Mouse (Mus musculus): ENCODE results near the gene Ankzf1. TPM values are rescaled to one million over a fixed set of nuclear protein-coding genes. Genes with fewer than 3 reads are reported as not detected.

Gene Ankzf1
- polyA plus RNA-seq (2014; fragmentation: Nextera tagmentation; extraction: Ambion mirVana) = 16.8 and 21.8 TPM in 2 replicates

GRCm38 (mm10) chr1:75191622-75192402 is at the start of gene Ankzf1, which contains the start of gene Atg9a:
Gene Ankzf1, plus strand, starts transcription at chr1:75192151.
Gene Atg9a, minus strand, starts transcription at chr1:75192196.
- Histone ChIP-seq H3K36me3 (ENCODE audit: control insufficient read depth, insufficient read depth, low read length) (peaks cover 44% of the 10 kb centered on the region), H3K27ac (replicated peaks; ENCODE audit: low read depth, low read length) (peak within 1 kb of the TSS; percentile 94), H3K4me1 (ENCODE audit: control insufficient read depth, insufficient read depth, low read length) (peaks cover 17% of the 10 kb centered on the region), H3K4me3 (ENCODE audit: low read depth, low read length) (peak within 1 kb of the TSS; percentile 77), H3K4me2 (ENCODE audit: low read depth, low read length) (peak within 1 kb of the TSS; percentile 91), H3K27me3 (replicated peaks; ENCODE audit: control insufficient read depth, insufficient read depth, low read length) (no peaks in the 10 kb centered on the region), H3K9me3 (ENCODE audit: control insufficient read depth, low read length) (no peaks in the 10 kb centered on the region), H3K9ac (ENCODE audit: low read depth, low read length) (peak within 1 kb of the TSS; percentile 90)
- ATAC-seq (ENCODE audit: low read depth) = peak; percentile 100
- peak; percentile 99 for DNase-seq (ENCODE audit: low spot score)
- WGBS = 0% methylated on average over 32 of the region's 56 CpGs

GRCm38 (mm10) chr1:75142301-75143261 is 49.4 kb upstream of the Ankzf1 start, which contains the start of the genes Cnppd1 and Retreg2:
Gene Cnppd1, minus strand, starts transcription at chr1:75142711.
Gene Retreg2, plus strand, starts transcription at chr1:75142778.
- Histone ChIP-seq H3K36me3 (ENCODE audit: control insufficient read depth, insufficient read depth, low read length) (peaks cover 62% of the 10 kb centered on the region), H3K9me3 (ENCODE audit: control insufficient read depth, low read length) (no peaks in the 10 kb centered on the region), H3K9ac (ENCODE audit: low read depth, low read length) (peak within 1 kb of the TSS; percentile 93), H3K4me3 (ENCODE audit: low read depth, low read length) (peak within 1 kb of the TSS; percentile 93), H3K4me1 (ENCODE audit: control insufficient read depth, insufficient read depth, low read length) (peaks cover 16% of the 10 kb centered on the region), H3K27me3 (replicated peaks; ENCODE audit: control insufficient read depth, insufficient read depth, low read length) (no peaks in the 10 kb centered on the region), H3K4me2 (ENCODE audit: low read depth, low read length) (peak within 1 kb of the TSS; percentile 96), H3K27ac (replicated peaks; ENCODE audit: low read depth, low read length) (peak within 1 kb of the TSS; percentile 92)
- DNase-seq (ENCODE audit: low spot score) = peak; percentile 97
- WGBS = 0% methylated on average over 34 of the region's 91 CpGs
- ATAC-seq (ENCODE audit: low read depth) = peak; percentile 89

GRCm38 (mm10) chr1:75145589-75145988 is 46.4 kb upstream of the Ankzf1 start:
- H3K9ac ChIP-seq (ENCODE audit: low read depth, low read length) = no peak overlapping the region
- peaks cover 54% of the 10 kb centered on the region for H3K36me3 ChIP-seq (ENCODE audit: control insufficient read depth, insufficient read depth, low read length)
- no peak overlapping the region for H3K4me2 ChIP-seq (ENCODE audit: low read depth, low read length)
- ATAC-seq (ENCODE audit: low read depth) (no peak), DNase-seq (ENCODE audit: low spot score) (no peak)
- no peak overlapping the region for H3K27ac ChIP-seq (replicated peaks; ENCODE audit: low read depth, low read length)
- no peak overlapping the region for H3K4me3 ChIP-seq (ENCODE audit: low read depth, low read length)
- no peaks in the 10 kb centered on the region for H3K9me3 ChIP-seq (ENCODE audit: control insufficient read depth, low read length)
- H3K27me3 ChIP-seq (replicated peaks; ENCODE audit: control insufficient read depth, insufficient read depth, low read length) = no peaks in the 10 kb centered on the region
- 92% methylated on average over 3 of the region's 3 CpGs for WGBS
- peaks cover 13% of the 10 kb centered on the region for H3K4me1 ChIP-seq (ENCODE audit: control insufficient read depth, insufficient read depth, low read length)

GRCm38 (mm10) chr1:75147411-75148135 is 44.4 kb upstream of the Ankzf1 start:
- peaks cover 54% of the 10 kb centered on the region for H3K36me3 ChIP-seq (ENCODE audit: control insufficient read depth, insufficient read depth, low read length)
- H3K4me1 ChIP-seq (ENCODE audit: control insufficient read depth, insufficient read depth, low read length) = peaks cover 7% of the 10 kb centered on the region
- no peak for DNase-seq (ENCODE audit: low spot score)
- no peak overlapping the region for H3K9ac ChIP-seq (ENCODE audit: low read depth, low read length)
- H3K4me3 ChIP-seq (ENCODE audit: low read depth, low read length) = no peak overlapping the region
- H3K27ac ChIP-seq (replicated peaks; ENCODE audit: low read depth, low read length) = no peak overlapping the region
- WGBS = 81% methylated on average over 7 of the region's 7 CpGs
- ATAC-seq (ENCODE audit: low read depth) = no peak
- H3K27me3 ChIP-seq (replicated peaks; ENCODE audit: control insufficient read depth, insufficient read depth, low read length) = no peaks in the 10 kb centered on the region
- no peaks in the 10 kb centered on the region for H3K9me3 ChIP-seq (ENCODE audit: control insufficient read depth, low read length)
- H3K4me2 ChIP-seq (ENCODE audit: low read depth, low read length) = no peak overlapping the region

- ATAC-seq (ENCODE audit: low read depth) (no peak), DNase-seq (ENCODE audit: low spot score) (no peak)
- Histone ChIP-seq H3K4me2 (ENCODE audit: low read depth, low read length) (no peak overlapping the region), H3K9me3 (ENCODE audit: control insufficient read depth, low read length) (no peaks in the 10 kb centered on the region), H3K36me3 (ENCODE audit: control insufficient read depth, insufficient read depth, low read length) (peaks cover 54% of the 10 kb centered on the region), H3K4me3 (ENCODE audit: low read depth, low read length) (no peak overlapping the region), H3K4me1 (ENCODE audit: control insufficient read depth, insufficient read depth, low read length) (peaks cover 4% of the 10 kb centered on the region), H3K27me3 (replicated peaks; ENCODE audit: control insufficient read depth, insufficient read depth, low read length) (no peaks in the 10 kb centered on the region), H3K9ac (ENCODE audit: low read depth, low read length) (no peak overlapping the region), H3K27ac (replicated peaks; ENCODE audit: low read depth, low read length) (no peak overlapping the region)
- WGBS = 86% methylated on average over 4 of the region's 4 CpGs
Measured at GRCm38 (mm10) chr1:75148727-75149126, 43.2 kb upstream of the Ankzf1 start.

GRCm38 (mm10) chr1:75155837-75156236 is 36.1 kb upstream of the Ankzf1 start:
- H3K9ac ChIP-seq (ENCODE audit: low read depth, low read length) = no peak overlapping the region
- WGBS = 65% methylated on average over 3 of the region's 3 CpGs
- H3K4me2 ChIP-seq (ENCODE audit: low read depth, low read length) = no peak overlapping the region
- H3K4me3 ChIP-seq (ENCODE audit: low read depth, low read length) = no peak overlapping the region
- no peaks in the 10 kb centered on the region for H3K27me3 ChIP-seq (replicated peaks; ENCODE audit: control insufficient read depth, insufficient read depth, low read length)
- no peaks in the 10 kb centered on the region for H3K4me1 ChIP-seq (ENCODE audit: control insufficient read depth, insufficient read depth, low read length)
- ATAC-seq (ENCODE audit: low read depth) (no peak), DNase-seq (ENCODE audit: low spot score) (no peak)
- H3K36me3 ChIP-seq (ENCODE audit: control insufficient read depth, insufficient read depth, low read length) = no peaks in the 10 kb centered on the region
- H3K27ac ChIP-seq (replicated peaks; ENCODE audit: low read depth, low read length) = no peak overlapping the region
- H3K9me3 ChIP-seq (ENCODE audit: control insufficient read depth, low read length) = no peaks in the 10 kb centered on the region

- no peaks in the 10 kb centered on the region for H3K27me3 ChIP-seq (replicated peaks; ENCODE audit: control insufficient read depth, insufficient read depth, low read length)
- H3K9me3 ChIP-seq (ENCODE audit: control insufficient read depth, low read length) = no peaks in the 10 kb centered on the region
- DNase-seq (ENCODE audit: low spot score) = no peak
- no peak overlapping the region for H3K4me3 ChIP-seq (ENCODE audit: low read depth, low read length)
- H3K4me1 ChIP-seq (ENCODE audit: control insufficient read depth, insufficient read depth, low read length) = no peaks in the 10 kb centered on the region
- H3K4me2 ChIP-seq (ENCODE audit: low read depth, low read length) = no peak overlapping the region
- no peak for ATAC-seq (ENCODE audit: low read depth)
- no peaks in the 10 kb centered on the region for H3K36me3 ChIP-seq (ENCODE audit: control insufficient read depth, insufficient read depth, low read length)
- H3K9ac ChIP-seq (ENCODE audit: low read depth, low read length) = no peak overlapping the region
- no peak overlapping the region for H3K27ac ChIP-seq (replicated peaks; ENCODE audit: low read depth, low read length)
Measured at GRCm38 (mm10) chr1:75158990-75159389, 33.0 kb upstream of the Ankzf1 start.

All from embryonic facial prominence, embryonic 14.5 days (tissue).